In genomic region chr19:4015635-4016034, GRCm38 (mm10) we compare ENCODE assay signal across 25 mouse cellular contexts. TPM values are rescaled to one million over a fixed set of nuclear protein-coding genes. Genes with fewer than 3 reads are reported as not detected.
DNase-seq lines count a peak whose midpoint lies in the region; ATAC-seq lines count a peak whose summit lies in the region.
"Had no signal": no experiment of that assay in that cellular context is flagged by ENCODE, and none has a peak within 500 bp of the region (broad histone marks: within the 10 kb centered on the region; RNA-seq: fewer than 3 reads in every experiment).

No protein-coding gene starts in this region.

- H3K27ac ChIP-seq in intestine, embryonic 16.5 days (ENCODE audit: low read length), result no peak overlapping the region
- no peak overlapping the region for H3K27ac ChIP-seq in intestine, embryonic 15.5 days
- peak overlapping the region; percentile 76 for H3K27ac ChIP-seq in liver, embryonic 11.5 days (ENCODE audit: low read depth, low read length)
- peak overlapping the region; percentile 71 for H3K27ac ChIP-seq in liver, embryonic 16.5 days (ENCODE audit: low read length)
- H3K27ac ChIP-seq in midbrain, embryonic 14.5 days (replicated peaks; ENCODE audit: low read depth, low read length), result no peak overlapping the region
- no peak overlapping the region for H3K27ac ChIP-seq in hindbrain, embryonic 13.5 days
- H3K27ac ChIP-seq: hindbrain, postnatal 0 days; layer of hippocampus, adult 2 months; midbrain, embryonic 15.5 days had no signal

- no peaks in the 10 kb centered on the region for H3K27me3 ChIP-seq in intestine, embryonic 16.5 days (replicated peaks; ENCODE audit: control insufficient read depth, insufficient read depth, low read length)
- no peaks in the 10 kb centered on the region for H3K27me3 ChIP-seq in intestine, embryonic 15.5 days (replicated peaks)
- H3K27me3 ChIP-seq in liver, embryonic 11.5 days (replicated peaks; ENCODE audit: control insufficient read depth, insufficient read depth, low read length), result no peaks in the 10 kb centered on the region
- H3K27me3 ChIP-seq in liver, embryonic 16.5 days (ENCODE audit: control insufficient read depth, insufficient read depth, low read depth, low read length), result no peaks in the 10 kb centered on the region
- H3K27me3 ChIP-seq in midbrain, embryonic 14.5 days (ENCODE audit: control insufficient read depth, insufficient read depth, low read length), result no peaks in the 10 kb centered on the region
- H3K27me3 ChIP-seq in hindbrain, embryonic 13.5 days, result peaks cover 4% of the 10 kb centered on the region; the same call in 1 of the 2 replicates

- no peak overlapping the region for H3K4me3 ChIP-seq in intestine, embryonic 16.5 days (ENCODE audit: low read length)
- no peak overlapping the region for H3K4me3 ChIP-seq in intestine, embryonic 15.5 days (replicated peaks)
- no peak overlapping the region for H3K4me3 ChIP-seq in liver, embryonic 11.5 days (ENCODE audit: low read depth, low read length)
- H3K4me3 ChIP-seq in liver, embryonic 16.5 days (ENCODE audit: low read depth, low read length), result no peak overlapping the region
- H3K4me3 ChIP-seq in midbrain, embryonic 14.5 days (replicated peaks; ENCODE audit: low read depth, low read length), result no peak overlapping the region
- H3K4me3 ChIP-seq in hindbrain, embryonic 13.5 days, result no peak overlapping the region
- H3K4me3 ChIP-seq: erythroblast, embryonic 14.5 days; layer of hippocampus, adult 2 months; midbrain, embryonic 15.5 days had no signal

- H3K4me1 ChIP-seq in intestine, embryonic 16.5 days (ENCODE audit: control insufficient read depth, insufficient read depth, low read length), result peaks cover 21% of the 10 kb centered on the region
- H3K4me1 ChIP-seq in intestine, embryonic 15.5 days (replicated peaks), result peaks cover 11% of the 10 kb centered on the region; the same call in 1 of the 2 replicates
- H3K4me1 ChIP-seq in liver, embryonic 11.5 days (replicated peaks; ENCODE audit: control insufficient read depth, insufficient read depth, low read length), result peaks cover 31% of the 10 kb centered on the region
- peaks cover 47% of the 10 kb centered on the region for H3K4me1 ChIP-seq in liver, embryonic 16.5 days (ENCODE audit: control insufficient read depth, low read depth, low read length)
- peaks cover 9% of the 10 kb centered on the region for H3K4me1 ChIP-seq in midbrain, embryonic 14.5 days (ENCODE audit: control insufficient read depth, insufficient read depth, low read length)
- H3K4me1 ChIP-seq in hindbrain, embryonic 13.5 days (replicated peaks), result peaks cover 18% of the 10 kb centered on the region

- no peaks in the 10 kb centered on the region for H3K9me3 ChIP-seq in intestine, embryonic 16.5 days (ENCODE audit: control insufficient read depth, low read length)
- H3K9me3 ChIP-seq in intestine, embryonic 15.5 days, result no peaks in the 10 kb centered on the region
- no peaks in the 10 kb centered on the region for H3K9me3 ChIP-seq in liver, embryonic 11.5 days (ENCODE audit: control insufficient read depth, low read length)
- H3K9me3 ChIP-seq in liver, embryonic 16.5 days (replicated peaks; ENCODE audit: control insufficient read depth, low read length), result no peaks in the 10 kb centered on the region
- no peaks in the 10 kb centered on the region for H3K9me3 ChIP-seq in midbrain, embryonic 14.5 days (ENCODE audit: control insufficient read depth, low read length)
- H3K9me3 ChIP-seq in hindbrain, embryonic 13.5 days, result no peaks in the 10 kb centered on the region
- H3K9me3 ChIP-seq: midbrain, embryonic 15.5 days had no signal

- 0 out of 2 replicates have a peak overlapping the region, but pooled peaks have one; percentile 6 for H3K9ac ChIP-seq in intestine, embryonic 16.5 days (ENCODE audit: low read depth, low read length)
- H3K9ac ChIP-seq in intestine, embryonic 15.5 days, result no peak overlapping the region
- peak overlapping the region; percentile 13; the same call in 1 of the 2 replicates for H3K9ac ChIP-seq in liver, embryonic 11.5 days (ENCODE audit: low read depth, low read length)
- H3K9ac ChIP-seq in liver, embryonic 16.5 days (ENCODE audit: low read depth, low read length), result no peak overlapping the region
- H3K9ac ChIP-seq in midbrain, embryonic 14.5 days (replicated peaks; ENCODE audit: low read length), result no peak overlapping the region
- no peak overlapping the region for H3K9ac ChIP-seq in hindbrain, embryonic 13.5 days
- H3K9ac ChIP-seq: lung, embryonic 14.5 days; midbrain, embryonic 15.5 days had no signal

- peak; percentile 31 for DNase-seq in ZHBTc4 (ENCODE audit: low read depth, low spot score)
- no peak for DNase-seq in liver, embryonic 11.5 days (ENCODE audit: low spot score)
- DNase-seq in midbrain, embryonic 14.5 days, result no peak
- DNase-seq in urinary bladder, postnatal 14 days (ENCODE audit: low spot score), result no peak
- DNase-seq: adrenal gland, postnatal 25 days; B cell, adult 2 months; cerebellum, adult 2 months; cerebellum, postnatal 14 days; kidney, adult 9 months; kidney, postnatal 10 days; layer of hippocampus, postnatal 36 days; left cerebral cortex, postnatal 4 days; lung, embryonic 14.5 days; lung, postnatal 14 days; right cerebral cortex, postnatal 4 days had no signal

- no peaks in the 10 kb centered on the region for H3K36me3 ChIP-seq in intestine, embryonic 16.5 days (ENCODE audit: control insufficient read depth, insufficient read depth, low read length)
- 0 out of 2 replicates have a peak, but pooled peaks cover 3% of the 10 kb centered on the region for H3K36me3 ChIP-seq in intestine, embryonic 15.5 days
- no peaks in the 10 kb centered on the region for H3K36me3 ChIP-seq in liver, embryonic 11.5 days (ENCODE audit: control insufficient read depth, insufficient read depth, low read length)
- H3K36me3 ChIP-seq in liver, embryonic 16.5 days (ENCODE audit: control insufficient read depth, insufficient read depth), result no peaks in the 10 kb centered on the region; the same call in 1 of the 2 replicates
- peaks cover 5% of the 10 kb centered on the region; the same call in 1 of the 2 replicates for H3K36me3 ChIP-seq in midbrain, embryonic 14.5 days (ENCODE audit: control insufficient read depth, insufficient read depth, low read length)
- peaks cover 3% of the 10 kb centered on the region; the same call in 1 of the 2 replicates for H3K36me3 ChIP-seq in hindbrain, embryonic 13.5 days
- H3K36me3 ChIP-seq: midbrain, embryonic 15.5 days had no signal

- WGBS in intestine, embryonic 16.5 days, result 62% methylated on average over 5 of the region's 5 CpGs
- 66% methylated on average over 5 of the region's 5 CpGs for WGBS in intestine, embryonic 15.5 days
- 35% methylated on average over 5 of the region's 5 CpGs for WGBS in liver, embryonic 11.5 days
- 16% methylated on average over 5 of the region's 5 CpGs for WGBS in liver, embryonic 16.5 days (ENCODE audit: insufficient replicate concordance)
- WGBS in midbrain, embryonic 14.5 days, result 73% methylated on average over 5 of the region's 5 CpGs
- 68% methylated on average over 5 of the region's 5 CpGs for WGBS in hindbrain, embryonic 13.5 days

- H3K4me2 ChIP-seq in intestine, embryonic 16.5 days (ENCODE audit: low read depth, low read length), result no peak overlapping the region
- H3K4me2 ChIP-seq in intestine, embryonic 15.5 days (replicated peaks), result no peak overlapping the region
- H3K4me2 ChIP-seq in liver, embryonic 11.5 days, result 0 out of 2 replicates have a peak overlapping the region, but pooled peaks have one; percentile 6
- no peak overlapping the region for H3K4me2 ChIP-seq in liver, embryonic 16.5 days (ENCODE audit: low read depth, low read length)
- no peak overlapping the region for H3K4me2 ChIP-seq in midbrain, embryonic 14.5 days (ENCODE audit: low read length)
- H3K4me2 ChIP-seq in hindbrain, embryonic 13.5 days, result no peak overlapping the region
- H3K4me2 ChIP-seq: lung, embryonic 14.5 days; midbrain, embryonic 15.5 days had no signal

- ATAC-seq in intestine, embryonic 16.5 days, result no peak
- ATAC-seq in intestine, embryonic 15.5 days, result no peak
- peak; percentile 63 for ATAC-seq in liver, embryonic 11.5 days (replicated peaks; ENCODE audit: low FRiP score)
- peak; percentile 10; the same call in 1 of the 2 replicates for ATAC-seq in liver, embryonic 16.5 days (ENCODE audit: low read depth)
- ATAC-seq in midbrain, embryonic 14.5 days (ENCODE audit: low FRiP score, low TSS enrichment), result no peak
- ATAC-seq in hindbrain, embryonic 13.5 days (ENCODE audit: low FRiP score), result no peak
- ATAC-seq: forebrain, embryonic 16.5 days; hindbrain, postnatal 0 days; intestine, postnatal 0 days; midbrain, embryonic 15.5 days had no signal

RNA-seq across cellular contexts. Expression of gene Ndufv1, which starts 3.0 kb away (rescaled TPM):
- polyA plus RNA-seq in intestine, embryonic 16.5 days (2015; fragmentation: Nextera tagmentation; extraction: Ambion mirVana), result 299 and 309 TPM in 2 replicates
- polyA plus RNA-seq in intestine, embryonic 15.5 days (2015; fragmentation: Nextera tagmentation; extraction: Ambion mirVana), result 241 and 274 TPM in 2 replicates
- 232 and 234 TPM in 2 replicates for polyA plus RNA-seq in liver, embryonic 11.5 days (2014; fragmentation: Nextera tagmentation; extraction: Ambion mirVana)
- 144 and 145 TPM in 2 replicates for polyA plus RNA-seq in liver, embryonic 16.5 days (2015; fragmentation: Nextera tagmentation; extraction: Ambion mirVana)
- 223 and 231 TPM in 2 replicates for polyA plus RNA-seq in midbrain, embryonic 14.5 days (2014; fragmentation: Nextera tagmentation; extraction: Ambion mirVana)
- 220 and 241 TPM in 2 replicates for polyA plus RNA-seq in hindbrain, embryonic 13.5 days (2015; fragmentation: Nextera tagmentation; extraction: Ambion mirVana)

RNA-seq across cellular contexts. Expression of gene Doc2g, which starts 12.5 kb away (rescaled TPM):
- 2.4 and 3.4 TPM in 2 replicates for polyA plus RNA-seq in intestine, embryonic 16.5 days (2015; fragmentation: Nextera tagmentation; extraction: Ambion mirVana)
- polyA plus RNA-seq in intestine, embryonic 15.5 days (2015; fragmentation: Nextera tagmentation; extraction: Ambion mirVana), result 2.8 and 3.8 TPM in 2 replicates
- 2.8 and 4.1 TPM in 2 replicates for polyA plus RNA-seq in liver, embryonic 11.5 days (2014; fragmentation: Nextera tagmentation; extraction: Ambion mirVana)
- 0.42 and 0.75 TPM in 2 replicates for polyA plus RNA-seq in liver, embryonic 16.5 days (2015; fragmentation: Nextera tagmentation; extraction: Ambion mirVana)
- 5.7 and 7.1 TPM in 2 replicates for polyA plus RNA-seq in midbrain, embryonic 14.5 days (2014; fragmentation: Nextera tagmentation; extraction: Ambion mirVana)
- 6.5 and 7.8 TPM in 2 replicates for polyA plus RNA-seq in hindbrain, embryonic 13.5 days (2015; fragmentation: Nextera tagmentation; extraction: Ambion mirVana)

RNA-seq across cellular contexts. Expression of gene Gm49405, which starts 15.2 kb away (rescaled TPM):
- 2.0 and 2.4 TPM in 2 replicates for polyA plus RNA-seq in intestine, embryonic 16.5 days (2015; fragmentation: Nextera tagmentation; extraction: Ambion mirVana)
- polyA plus RNA-seq in intestine, embryonic 15.5 days (2015; fragmentation: Nextera tagmentation; extraction: Ambion mirVana), result 2.1 and 2.6 TPM in 2 replicates
- 1.6 and 2.4 TPM in 2 replicates for polyA plus RNA-seq in liver, embryonic 11.5 days (2014; fragmentation: Nextera tagmentation; extraction: Ambion mirVana)
- 0.41 and 0.48 TPM in 2 replicates for polyA plus RNA-seq in liver, embryonic 16.5 days (2015; fragmentation: Nextera tagmentation; extraction: Ambion mirVana)
- 3.3 and 3.9 TPM in 2 replicates for polyA plus RNA-seq in midbrain, embryonic 14.5 days (2014; fragmentation: Nextera tagmentation; extraction: Ambion mirVana)
- polyA plus RNA-seq in hindbrain, embryonic 13.5 days (2015; fragmentation: Nextera tagmentation; extraction: Ambion mirVana), result 5.2 and 5.3 TPM in 2 replicates

RNA-seq across cellular contexts. Expression of gene Nudt8, which starts 15.3 kb away (rescaled TPM):
- 40.9 and 41.0 TPM in 2 replicates for polyA plus RNA-seq in intestine, embryonic 16.5 days (2015; fragmentation: Nextera tagmentation; extraction: Ambion mirVana)
- polyA plus RNA-seq in intestine, embryonic 15.5 days (2015; fragmentation: Nextera tagmentation; extraction: Ambion mirVana), result 33.8 and 35.9 TPM in 2 replicates
- 30.8 and 32.3 TPM in 2 replicates for polyA plus RNA-seq in liver, embryonic 11.5 days (2014; fragmentation: Nextera tagmentation; extraction: Ambion mirVana)
- polyA plus RNA-seq in liver, embryonic 16.5 days (2015; fragmentation: Nextera tagmentation; extraction: Ambion mirVana), result 12.2 and 12.6 TPM in 2 replicates
- polyA plus RNA-seq in midbrain, embryonic 14.5 days (2014; fragmentation: Nextera tagmentation; extraction: Ambion mirVana), result 26.8 and 30.3 TPM in 2 replicates
- 22.3 and 27.5 TPM in 2 replicates for polyA plus RNA-seq in hindbrain, embryonic 13.5 days (2015; fragmentation: Nextera tagmentation; extraction: Ambion mirVana)

RNA-seq across cellular contexts. Expression of gene Gstp1, which starts 22.1 kb away (rescaled TPM):
- 1,107 and 1,114 TPM in 2 replicates for polyA plus RNA-seq in intestine, embryonic 16.5 days (2015; fragmentation: Nextera tagmentation; extraction: Ambion mirVana)
- polyA plus RNA-seq in intestine, embryonic 15.5 days (2015; fragmentation: Nextera tagmentation; extraction: Ambion mirVana), result 973 and 1,014 TPM in 2 replicates
- 733 and 765 TPM in 2 replicates for polyA plus RNA-seq in liver, embryonic 11.5 days (2014; fragmentation: Nextera tagmentation; extraction: Ambion mirVana)
- 796 and 823 TPM in 2 replicates for polyA plus RNA-seq in liver, embryonic 16.5 days (2015; fragmentation: Nextera tagmentation; extraction: Ambion mirVana)
- 397 and 514 TPM in 2 replicates for polyA plus RNA-seq in midbrain, embryonic 14.5 days (2014; fragmentation: Nextera tagmentation; extraction: Ambion mirVana)
- polyA plus RNA-seq in hindbrain, embryonic 13.5 days (2015; fragmentation: Nextera tagmentation; extraction: Ambion mirVana), result 418 and 433 TPM in 2 replicates

Comparison
In these comparisons a context has a peak if more than half of its experiments do, and no peak if none do; other contexts are left out.
1. H3K9ac ChIP-seq: peak in intestine, embryonic 16.5 days (single experiment) and liver, embryonic 11.5 days (single experiment); none in intestine, embryonic 15.5 days (single experiment), liver, embryonic 16.5 days (single experiment), midbrain, embryonic 14.5 days (single experiment) and hindbrain, embryonic 13.5 days (single experiment).
2. ATAC-seq: peak in liver, embryonic 11.5 days (single experiment) and liver, embryonic 16.5 days (single experiment); none in intestine, embryonic 16.5 days (single experiment), intestine, embryonic 15.5 days (single experiment), midbrain, embryonic 14.5 days (single experiment) and hindbrain, embryonic 13.5 days (single experiment).
3. H3K27ac ChIP-seq: peak in liver, embryonic 11.5 days (single experiment) and liver, embryonic 16.5 days (single experiment); none in intestine, embryonic 16.5 days (single experiment), intestine, embryonic 15.5 days (single experiment), midbrain, embryonic 14.5 days (single experiment) and hindbrain, embryonic 13.5 days (single experiment).